Mouse (Mus musculus) NIH3T3 (cell line): Measurements from ENCODE around the gene Sept11.
A peak's percentile ranks its signal among the peaks of the same experiment; 100 is the strongest.

Experiments used
- DNase-seq: peaks from one replicate; pipeline ENCODE4 v3.0.0-alpha.2; 2012; ENCODE audit warnings: low read depth

The Sept11 gene

DNA sequence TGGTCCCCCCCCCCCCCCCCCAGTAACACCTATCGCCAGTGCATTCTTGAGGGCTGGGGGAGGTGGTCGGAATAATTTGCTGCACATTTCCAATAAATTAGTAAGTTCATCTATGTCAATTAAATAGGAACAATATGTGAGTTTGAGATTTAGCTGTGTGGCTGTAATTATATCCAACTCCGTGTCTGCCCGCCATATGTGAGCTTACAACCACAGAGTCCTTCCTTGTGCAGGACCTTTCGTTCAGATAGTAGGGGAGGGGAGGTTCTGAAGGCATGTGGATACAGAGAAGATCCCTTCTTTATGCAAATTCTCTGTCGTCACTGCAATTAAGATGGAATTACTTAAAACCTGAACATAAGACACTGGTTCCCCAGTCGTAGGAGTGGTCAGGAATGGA is 2.1 kb downstream of the Sept11 start:
- DNase-seq, result no peak

DNA sequence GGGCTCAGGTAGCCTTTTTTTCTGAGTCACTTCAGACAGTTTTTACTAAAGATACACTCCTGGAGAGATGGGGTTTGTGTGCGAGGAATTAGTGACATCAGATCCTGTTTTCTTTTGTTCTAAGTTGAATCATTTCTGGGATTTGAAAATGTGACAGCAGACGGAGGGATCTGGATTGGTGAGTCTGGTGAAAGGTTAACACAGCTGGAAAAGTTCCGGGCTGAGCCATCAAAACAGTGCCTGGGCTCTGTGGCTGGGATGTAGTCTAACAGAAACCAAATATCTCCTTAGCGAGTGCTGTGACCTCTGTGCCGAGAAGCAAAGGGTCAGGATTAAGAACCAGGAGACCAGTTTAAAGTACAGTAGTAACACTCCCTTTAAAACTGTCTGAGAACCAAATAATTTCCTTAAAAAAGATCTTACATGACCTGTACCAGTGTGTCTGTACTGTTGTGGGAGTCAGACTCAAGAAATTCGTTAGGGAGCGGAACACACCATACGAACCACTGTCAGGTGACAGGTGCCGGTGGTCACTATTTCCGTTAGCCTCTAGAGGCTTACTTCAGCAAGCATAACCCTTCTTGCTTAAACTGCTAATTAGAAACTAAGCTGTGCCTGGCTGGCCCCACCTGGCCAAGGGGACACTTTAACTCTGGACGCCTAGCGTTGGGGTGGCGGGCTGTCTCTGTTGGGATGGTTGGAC is 4.1 kb downstream of the Sept11 start:
- DNase-seq, result no peak

DNA sequence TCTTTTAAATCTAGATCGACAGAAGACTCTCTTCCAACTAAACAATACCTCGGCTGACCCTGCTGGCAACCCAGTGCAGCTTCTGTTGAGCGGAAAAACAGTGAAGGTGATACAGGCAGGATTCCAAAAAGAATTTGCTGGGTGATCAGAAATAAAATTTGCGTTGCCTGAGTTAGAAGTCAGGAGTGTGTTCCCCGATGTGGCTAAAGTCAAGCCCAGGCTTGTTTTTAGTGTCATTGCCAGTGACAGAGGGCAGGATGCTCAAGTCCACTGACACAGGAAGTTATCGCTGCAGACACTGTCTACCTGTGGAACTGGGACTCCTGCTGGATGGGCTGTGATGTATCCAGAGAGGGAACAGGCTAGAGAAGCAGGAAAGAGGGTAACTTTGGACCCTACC is 5.0 kb downstream of the Sept11 start:
- DNase-seq, result no peak

DNA sequence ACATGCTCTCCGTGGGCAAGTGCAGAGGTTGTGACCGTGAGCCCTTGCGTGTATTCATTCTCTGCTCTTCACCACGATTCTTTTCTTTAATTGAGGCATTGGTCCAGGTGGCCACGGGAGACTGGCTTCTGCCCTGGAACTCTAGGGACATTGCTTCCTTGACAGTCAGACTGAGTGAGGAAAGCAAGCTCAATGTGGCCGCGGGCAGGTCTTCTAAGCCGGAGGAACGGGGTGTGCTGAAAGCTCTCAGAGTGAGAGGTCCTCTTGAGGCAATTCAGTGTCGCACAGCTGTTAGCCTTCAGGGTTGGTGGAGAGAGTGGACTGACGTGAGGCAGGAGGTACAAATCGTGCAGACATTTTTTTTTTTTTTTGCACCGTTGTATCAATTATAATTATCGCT is 5.6 kb downstream of the Sept11 start:
- DNase-seq, result no peak

DNA sequence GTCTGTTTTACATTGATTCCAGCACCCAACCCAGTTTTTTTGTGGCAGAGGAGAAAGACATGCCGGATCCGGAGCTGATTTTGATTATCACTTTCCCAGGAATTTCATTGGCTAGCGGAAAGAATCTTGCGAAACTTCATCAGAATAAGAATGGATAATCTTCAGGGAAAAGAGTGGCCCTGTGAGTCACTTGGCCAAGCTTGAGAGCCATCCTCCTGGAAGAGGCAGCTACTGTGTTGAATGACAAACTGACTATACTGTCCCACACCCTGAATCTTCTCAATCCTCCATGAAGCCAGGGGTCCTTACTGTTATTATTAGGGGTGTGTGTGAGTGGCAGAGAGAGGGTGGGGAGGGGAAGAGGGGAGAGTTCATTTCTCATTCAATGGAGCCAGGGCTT is 7.7 kb downstream of the Sept11 start:
- DNase-seq, result no peak

DNA sequence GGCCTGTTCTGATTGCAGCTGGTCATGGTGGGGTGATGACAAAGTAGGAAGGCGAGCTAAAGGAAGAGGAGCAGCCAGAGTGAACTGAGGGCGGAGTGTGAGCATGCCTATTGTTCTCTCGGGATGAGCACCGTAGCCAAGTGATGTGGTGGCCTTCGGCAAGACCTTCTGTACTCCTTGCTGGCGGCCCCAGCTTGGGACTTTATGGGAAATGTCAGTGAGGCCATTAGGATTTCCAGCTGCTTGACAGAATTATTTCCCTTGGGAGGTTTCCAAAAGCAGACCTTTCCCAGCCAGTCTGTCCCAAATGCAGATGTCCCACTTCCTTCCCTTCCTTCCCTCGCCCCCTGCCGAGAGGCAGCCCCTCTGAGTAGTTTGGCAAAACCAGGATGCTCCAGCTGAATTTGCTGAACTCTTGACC is 8.1 kb downstream of the Sept11 start:
- DNase-seq, result no peak

DNA sequence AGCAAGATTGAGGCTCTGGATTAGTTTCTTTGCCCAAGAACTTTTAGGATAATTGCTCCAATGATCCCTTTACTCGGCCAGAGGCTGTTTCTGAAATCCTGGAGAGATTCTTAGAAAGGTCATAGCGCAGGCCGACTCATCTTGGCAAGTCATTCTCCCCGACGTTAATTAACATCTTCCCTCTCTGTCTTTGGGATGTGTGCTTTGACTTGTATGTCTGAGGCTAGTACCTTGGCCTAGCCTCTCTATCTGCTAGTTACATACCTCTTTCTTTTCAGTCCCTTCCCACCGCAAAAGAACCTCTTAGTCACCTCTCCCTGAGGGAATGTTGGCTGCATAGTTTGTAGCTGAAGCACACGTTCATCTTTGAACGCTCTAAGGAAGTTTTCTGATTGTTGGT is 10.4 kb downstream of the Sept11 start:
- peak; percentile 73 for DNase-seq

DNA sequence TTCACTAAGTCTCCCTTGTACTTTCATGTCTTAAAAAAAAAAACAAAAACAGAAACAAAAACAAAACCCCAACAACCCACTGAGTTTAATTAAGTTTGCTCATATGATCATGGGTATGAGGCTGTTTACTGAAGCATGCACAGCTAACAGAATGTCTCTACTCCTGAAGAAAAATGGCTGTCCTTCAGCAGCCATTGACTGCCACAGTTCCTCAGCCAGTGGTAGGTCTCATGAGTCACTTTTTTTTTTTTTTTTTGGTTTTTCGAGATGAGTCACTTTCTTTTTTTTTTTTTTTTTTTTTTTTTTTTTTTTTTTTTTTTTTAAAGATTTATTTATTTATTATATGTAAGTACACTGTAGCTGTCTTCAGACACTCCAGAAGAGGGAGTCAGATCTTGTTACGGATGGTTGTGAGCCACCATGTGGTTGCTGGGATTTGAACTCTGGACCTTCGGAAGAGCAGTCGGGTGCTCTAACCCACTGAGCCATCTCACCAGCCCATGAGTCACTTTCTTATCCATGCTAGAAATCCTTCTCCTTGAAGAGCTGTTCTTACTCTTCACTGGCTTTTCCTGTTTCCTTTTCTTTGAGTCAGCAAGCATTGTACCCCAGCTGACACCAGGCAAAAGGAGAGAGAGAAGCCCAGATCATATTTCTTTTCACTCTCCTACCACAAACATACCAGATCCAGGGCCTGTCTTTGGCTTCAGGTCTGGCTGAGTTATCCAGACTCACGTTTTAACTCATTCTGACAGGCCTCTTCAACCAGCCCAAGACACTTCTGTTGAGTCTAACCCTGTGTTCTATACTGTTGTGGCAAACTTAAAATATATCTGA is 12.0 kb downstream of the Sept11 start:
- peak; percentile 82 for DNase-seq

DNA sequence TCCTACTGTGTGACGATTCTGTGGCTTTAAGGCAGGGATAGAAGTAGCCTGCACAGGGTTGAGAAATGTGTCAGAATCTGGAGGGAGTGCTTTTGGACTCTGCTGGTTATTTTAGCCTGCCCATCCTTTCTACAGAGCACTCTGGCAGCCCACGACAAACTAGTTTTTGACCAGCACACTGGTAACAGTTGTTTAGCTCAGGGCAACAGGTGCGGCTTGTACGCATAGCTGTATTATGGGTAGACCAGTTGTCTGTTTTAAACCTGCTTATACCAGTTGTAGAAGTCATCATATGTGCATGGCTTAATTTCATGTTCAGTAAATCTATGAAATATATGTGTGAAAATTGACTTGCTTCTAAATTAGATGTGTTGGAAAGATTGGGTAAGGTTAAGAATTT is 12.8 kb downstream of the Sept11 start:
- no peak for DNase-seq

DNA sequence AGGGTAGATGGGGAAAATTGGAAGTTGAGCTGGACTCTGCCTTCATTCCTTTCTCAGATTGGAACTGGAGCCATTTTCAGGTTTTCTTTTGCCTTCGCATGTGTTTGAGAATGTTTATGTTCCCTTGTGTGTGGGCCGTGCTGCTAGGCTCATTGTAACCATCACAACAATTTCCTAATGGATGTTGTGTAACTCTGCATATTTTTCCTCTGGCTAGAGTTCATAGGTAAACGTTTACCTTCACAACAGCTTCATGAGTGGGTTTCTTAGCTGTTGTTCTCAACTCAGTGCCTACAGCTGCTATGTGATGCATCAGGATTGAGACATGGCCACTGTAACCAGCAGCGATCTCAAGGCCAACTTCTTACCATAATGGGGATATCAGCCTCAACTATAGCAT is 15.5 kb downstream of the Sept11 start:
- DNase-seq, result peak; percentile 46

DNA sequence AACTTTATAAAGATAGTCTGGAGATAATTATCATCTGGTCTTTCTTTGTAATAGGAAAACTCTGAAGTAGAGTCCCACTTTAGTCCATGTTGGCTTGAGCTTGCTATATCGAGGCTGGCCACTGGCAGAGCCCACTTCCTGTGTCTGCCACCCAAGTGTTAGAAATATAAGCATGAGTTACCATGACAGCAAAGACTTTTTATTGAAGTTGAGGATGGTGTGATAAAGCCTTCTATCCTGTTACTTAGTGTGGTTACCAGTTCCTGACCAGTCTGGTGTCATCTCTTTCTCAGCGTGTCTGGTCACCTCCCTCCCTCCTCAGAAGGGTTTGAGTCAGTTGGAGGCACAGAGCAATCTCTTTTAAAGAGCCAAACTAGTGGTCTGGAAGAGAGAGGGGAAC is 16.3 kb downstream of the Sept11 start:
- no peak for DNase-seq

DNA sequence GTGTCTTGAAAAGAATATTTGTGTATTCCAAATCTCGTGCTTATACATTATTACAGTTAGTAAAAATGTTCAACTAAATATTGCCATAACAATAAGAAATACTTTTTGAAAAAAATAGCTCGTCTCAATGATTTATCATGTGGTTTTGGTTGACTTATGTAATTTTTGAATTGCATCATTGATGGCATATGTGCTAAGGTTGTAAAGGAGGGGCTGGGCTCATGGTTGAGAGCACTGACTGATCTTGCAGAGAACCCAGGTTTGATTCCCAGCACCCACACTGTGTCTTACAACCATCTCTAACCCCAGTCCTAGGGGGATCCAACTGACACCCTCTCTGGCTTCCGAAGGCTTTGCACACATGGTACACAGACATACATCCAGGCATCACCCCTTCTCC is 19.1 kb downstream of the Sept11 start:
- no peak for DNase-seq

DNA sequence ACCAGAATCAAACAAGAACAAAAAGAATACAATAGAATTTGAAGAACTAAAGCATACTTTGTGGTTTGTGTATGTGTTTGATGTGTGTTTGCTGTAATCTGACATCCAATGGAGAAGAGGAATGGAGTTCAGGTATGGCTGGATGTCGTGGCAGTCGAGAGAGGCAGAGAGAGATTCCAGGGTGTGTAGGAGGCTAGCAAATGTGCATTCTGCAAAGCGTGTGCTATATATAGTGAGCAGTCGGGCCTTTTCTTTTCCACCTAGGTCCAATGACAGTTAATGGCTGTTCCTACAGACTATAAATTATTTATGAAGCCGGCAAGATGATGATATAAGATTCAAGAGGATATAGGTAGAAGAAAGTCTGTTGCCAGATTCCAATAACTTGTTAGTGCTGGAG is 20.3 kb downstream of the Sept11 start:
- DNase-seq, result no peak

DNA sequence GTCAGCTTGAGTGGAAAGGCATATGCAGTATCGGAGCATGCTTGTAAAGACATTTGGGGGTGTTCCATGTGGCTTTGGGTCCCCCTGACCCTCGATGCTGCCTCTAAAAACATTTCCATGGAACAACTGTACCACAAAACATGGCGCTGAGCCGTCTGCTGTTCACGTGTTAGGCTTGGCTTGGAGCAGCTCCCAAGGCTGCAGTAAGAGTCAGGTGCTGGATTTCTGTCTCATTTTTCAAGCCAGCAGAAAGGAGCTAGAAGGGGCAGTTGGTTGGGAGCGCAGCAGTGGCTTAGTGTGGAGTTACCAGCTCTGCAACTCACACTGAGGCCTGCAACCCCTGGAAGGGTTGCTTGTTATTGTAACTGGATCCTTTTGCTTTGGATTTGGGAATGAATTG is 21.3 kb downstream of the Sept11 start:
- peak; percentile 71 for DNase-seq

DNA sequence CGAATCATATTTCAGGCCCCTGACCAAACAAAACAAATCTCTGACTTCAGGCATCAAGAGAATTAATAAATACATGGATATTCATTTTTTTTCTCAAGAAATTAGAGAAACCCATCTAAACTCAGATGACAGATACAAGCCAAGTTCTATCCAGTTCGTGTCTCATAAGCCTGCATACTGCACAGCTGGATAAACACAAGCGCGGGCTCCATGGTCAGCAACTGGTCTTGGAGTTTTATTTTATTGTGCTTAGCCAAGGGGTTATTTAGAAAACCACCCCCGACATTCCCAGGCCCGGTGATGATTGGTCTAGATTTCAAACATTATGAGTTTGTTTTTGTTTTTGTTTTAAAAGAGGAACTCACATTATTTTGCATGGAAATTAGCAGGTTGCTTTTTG is 21.8 kb downstream of the Sept11 start:
- DNase-seq, result no peak

DNA sequence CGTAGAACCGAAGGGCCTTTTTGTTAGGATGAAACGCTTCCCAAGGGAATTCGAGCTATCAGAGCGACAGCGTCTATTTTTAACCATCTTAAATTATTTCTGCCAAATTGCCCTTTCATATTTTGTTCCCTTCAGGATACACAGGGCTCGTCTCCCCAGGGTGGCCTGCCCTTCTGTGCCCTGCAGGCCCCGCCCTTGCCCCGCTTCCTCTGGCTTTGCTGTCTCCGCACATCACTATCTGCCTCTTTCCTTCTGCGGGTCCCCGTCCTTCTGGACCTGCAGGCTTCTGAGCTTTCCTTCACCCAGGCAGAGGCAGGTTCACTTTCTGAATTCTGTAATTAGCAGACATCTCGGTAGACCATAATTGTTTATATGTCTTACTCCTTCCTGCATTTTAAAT is 22.6 kb downstream of the Sept11 start:
- DNase-seq, result no peak

DNA sequence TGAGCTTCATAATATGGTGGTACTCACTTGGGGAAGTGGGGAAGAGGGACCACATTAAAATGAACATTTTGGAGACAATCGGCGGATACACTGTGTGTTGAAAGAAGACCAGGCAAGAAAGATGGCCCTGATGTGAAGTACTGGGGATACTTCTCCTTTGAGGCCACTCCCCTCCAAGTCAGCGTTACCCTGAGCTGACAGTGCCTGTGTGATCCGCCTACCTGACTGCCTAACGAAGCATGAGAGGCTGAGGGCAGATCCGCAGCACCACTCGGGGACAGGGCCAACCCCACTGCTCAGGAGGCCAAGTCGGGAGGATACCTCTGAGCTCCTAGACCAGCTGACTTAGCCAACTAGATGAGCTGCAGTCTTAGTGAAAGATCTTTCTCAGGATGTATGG is 24.4 kb downstream of the Sept11 start:
- no peak for DNase-seq

DNA sequence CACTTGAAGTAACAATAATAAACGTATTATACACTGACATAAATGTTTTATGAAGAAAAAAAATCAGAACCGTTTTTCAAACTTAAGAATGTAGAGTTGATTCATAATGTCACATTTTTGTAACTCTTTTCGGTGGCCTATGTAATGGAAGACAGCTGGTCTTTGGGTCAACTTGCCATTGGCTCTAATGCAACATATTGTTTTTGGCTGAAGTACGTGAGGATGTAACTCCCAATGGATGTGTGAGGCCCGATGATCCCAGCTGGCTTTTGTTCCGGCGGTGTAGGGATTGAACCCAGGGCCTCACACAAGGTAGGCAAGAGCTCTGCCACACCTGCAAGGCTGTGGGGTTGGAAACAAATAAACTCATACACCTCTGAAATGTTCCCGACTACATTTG is 28.4 kb downstream of the Sept11 start:
- DNase-seq, result peak; percentile 63

DNA sequence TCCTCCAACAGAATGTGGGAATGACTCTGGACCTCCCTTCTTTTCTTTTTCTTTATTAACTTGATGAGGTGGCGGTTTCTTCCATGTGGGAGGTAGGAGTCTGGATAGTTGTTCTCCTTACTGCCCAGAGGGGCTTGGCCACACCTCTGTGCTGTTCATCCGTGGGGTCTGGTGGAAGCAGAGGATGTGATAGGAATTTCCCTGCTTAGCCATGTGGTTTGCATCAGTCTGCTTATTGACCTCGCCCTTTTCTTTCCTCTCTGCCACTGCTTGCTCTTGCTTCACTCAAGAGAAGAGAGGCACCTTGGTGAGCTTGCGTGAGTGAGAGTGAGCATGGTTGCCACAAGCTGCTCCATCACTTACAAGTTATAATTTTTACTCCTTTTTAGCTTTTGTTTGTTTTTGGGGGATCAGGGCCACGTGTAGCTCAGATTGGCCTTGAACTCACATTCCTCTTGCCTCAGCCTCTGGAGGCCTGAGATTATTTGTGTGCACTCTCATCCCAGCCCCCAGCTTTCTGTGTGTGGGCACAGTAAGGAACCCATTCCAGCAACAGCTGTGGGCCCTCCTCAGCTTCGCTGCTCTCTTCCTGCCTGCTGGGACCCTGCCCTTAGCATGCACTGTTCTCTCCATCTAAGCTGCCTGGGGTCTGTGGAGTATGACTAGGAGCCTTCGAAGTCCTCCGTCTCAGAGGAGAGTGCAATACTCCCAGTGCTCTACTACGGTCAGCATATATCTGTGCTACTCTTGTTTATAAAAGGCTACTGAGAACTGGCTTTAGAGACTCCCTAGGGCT is 31.0 kb downstream of the Sept11 start:
- peak; percentile 52 for DNase-seq

DNA sequence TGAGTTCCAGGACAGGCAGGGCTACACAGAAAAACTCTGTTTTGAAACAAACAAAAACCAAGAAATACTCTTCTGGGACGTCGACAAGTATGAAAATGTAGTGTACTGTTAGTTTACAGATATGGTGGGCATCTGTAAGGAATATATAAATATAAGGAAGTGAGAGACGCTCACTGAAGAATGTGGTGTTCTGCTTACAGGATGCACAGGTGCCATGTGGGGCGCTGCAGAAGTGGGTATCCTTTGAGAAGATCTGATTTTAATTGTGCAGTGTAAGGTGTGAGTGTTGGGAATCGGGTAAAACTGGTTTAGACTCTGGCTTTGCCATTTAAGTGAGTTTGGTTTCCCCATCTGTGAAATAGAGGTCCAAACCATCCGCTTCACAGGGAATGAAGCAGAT is 32.1 kb downstream of the Sept11 start:
- DNase-seq, result no peak

DNA sequence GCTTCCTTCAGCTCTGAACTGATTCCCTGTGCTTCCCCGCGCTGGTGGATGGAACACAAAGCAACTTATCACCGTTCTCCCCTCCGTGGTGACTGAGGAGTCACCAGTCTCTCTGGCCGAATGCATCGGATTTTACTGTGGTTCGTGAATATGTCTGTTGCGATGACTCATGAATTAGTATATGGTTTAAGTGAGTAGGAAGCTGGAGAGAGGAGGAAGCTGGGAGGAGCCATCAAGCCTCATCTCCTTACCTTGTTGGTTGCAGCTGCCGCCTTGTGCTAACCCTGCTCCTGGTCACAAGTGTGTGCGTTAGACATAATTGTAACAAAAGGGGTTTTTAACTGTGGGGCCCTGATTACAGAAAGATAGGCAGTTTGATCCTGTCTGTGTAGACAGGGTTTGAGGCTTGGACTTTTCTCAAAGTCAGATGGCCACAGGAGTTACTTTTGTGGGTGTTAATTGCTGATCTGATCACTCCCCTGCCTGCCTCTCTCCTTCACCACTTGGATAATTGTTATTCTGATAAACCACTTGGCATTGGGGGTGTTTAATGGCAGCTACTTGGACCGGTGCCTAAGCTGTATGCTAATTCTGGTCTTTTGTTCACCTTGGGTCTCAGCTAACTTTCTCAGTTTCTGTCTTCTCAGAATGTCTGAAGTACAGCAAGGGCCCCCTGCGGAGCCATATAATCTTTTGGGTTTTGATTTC is 33.1 kb downstream of the Sept11 start:
- peak; percentile 59 for DNase-seq

DNA sequence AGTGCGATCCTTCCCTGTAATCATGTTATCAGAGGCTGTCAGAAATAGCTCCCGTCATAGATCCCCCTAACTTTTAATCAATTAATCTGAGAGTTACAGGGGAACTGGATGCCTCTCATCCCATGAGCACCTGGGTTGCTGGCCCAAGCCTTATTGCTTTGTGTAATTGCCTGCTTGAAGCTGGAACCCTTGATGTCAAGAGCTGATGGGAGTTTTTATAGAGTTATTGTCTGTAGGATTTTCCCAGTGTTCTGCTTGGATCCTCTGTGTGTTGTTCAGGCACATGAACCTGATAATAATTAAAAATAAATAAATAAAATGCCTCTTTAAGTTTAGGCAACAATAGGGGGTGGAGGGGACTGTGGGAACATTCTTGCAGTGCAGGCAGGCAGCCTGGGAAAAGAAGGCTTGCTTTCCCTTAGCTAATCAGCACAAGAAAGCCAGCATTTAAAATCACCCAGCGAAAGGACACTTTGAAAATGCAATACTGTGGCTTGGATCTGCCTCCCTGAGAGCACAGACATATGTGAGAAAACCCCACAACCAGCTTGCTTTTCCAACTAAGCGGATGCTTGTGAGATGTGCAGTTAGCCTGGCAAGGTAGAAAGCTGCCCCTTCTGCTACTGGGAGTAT is 33.8 kb downstream of the Sept11 start:
- DNase-seq, result no peak
